Mouse (Mus musculus) ES-E14 (cell line): ENCODE results near the gene Ctsa. TPM values are rescaled to one million over a fixed set of nuclear protein-coding genes. Genes with fewer than 3 reads are reported as not detected.
A peak's percentile ranks its signal among the peaks of the same experiment; 100 is the strongest.

ENCODE experiments used
- DNase-seq: peaks from one replicate; pipeline ENCODE4 v3.0.0-alpha.2; 2013; ENCODE audit warnings: low read depth, low spot score
- H3K27ac ChIP-seq: 2 replicates; pipeline ENCODE4 v1.5.1; 2012; ENCODE audit warnings: low read depth, mild to moderate bottlenecking, low read length, moderate library complexity, mixed read lengths; ENCODE audit not compliant: poor library complexity, insufficient read depth, severe bottlenecking
- H3K36me3 ChIP-seq: 2 replicates; pipeline ENCODE4 v1.6.1; 2012; ENCODE audit warnings: mild to moderate bottlenecking, low read length, moderate library complexity, mixed read lengths; ENCODE audit not compliant: control insufficient read depth, poor library complexity, insufficient read depth, severe bottlenecking
- H3K4me1 ChIP-seq, 2 experiments: fragments of 150-350 bp in 1 of 2; sonication (generic) in 1 of 2; 2 replicates each; pipeline ENCODE4 v1.6.1; 2012; ENCODE audit warnings: low read length in 2 of 2, mild to moderate bottlenecking in 1 of 2, mixed read lengths in 1 of 2; ENCODE audit not compliant: control insufficient read depth in 2 of 2, insufficient read depth in 2 of 2, poor library complexity in 1 of 2
- H3K4me3 ChIP-seq, 2 experiments: fragments of 150-350 bp in 1 of 2; sonication (generic) in 1 of 2; 2 replicates each; pipeline ENCODE4 v1.5.1; 2012; ENCODE audit warnings: low read length in 2 of 2, low read depth in 1 of 2, mild to moderate bottlenecking in 1 of 2, mixed read lengths in 1 of 2; ENCODE audit not compliant: insufficient read depth in 1 of 2, poor library complexity in 1 of 2, severe bottlenecking in 1 of 2
- H3K9ac ChIP-seq: 2 replicates; pipeline ENCODE4 v1.6.1; 2012; ENCODE audit warnings: low read depth, mild to moderate bottlenecking, low read length, mixed read lengths; ENCODE audit not compliant: poor library complexity, insufficient read depth, severe bottlenecking
- H3K9me3 ChIP-seq: fragments of 150-350 bp; sonication (generic); 2 replicates; pipeline ENCODE4 v1.6.1; 2012; ENCODE audit warnings: low read depth, mild to moderate bottlenecking, low read length; ENCODE audit not compliant: control insufficient read depth, insufficient read depth
- CHD2 ChIP-seq: IDR thresholded peaks from 2 replicates; pipeline ENCODE4 v1.6.1; 2014; ENCODE audit warnings: mild to moderate bottlenecking, low read depth, low read length, inconsistent platforms
- HCFC1 ChIP-seq: IDR thresholded peaks from 2 replicates; pipeline ENCODE4 v1.6.1; 2012; ENCODE audit warnings: low read length, inconsistent platforms, borderline replicate concordance; ENCODE audit not compliant: insufficient read depth
- MAFK ChIP-seq: IDR thresholded peaks from 2 replicates; pipeline ENCODE4 v1.6.1; 2014; ENCODE audit warnings: mild to moderate bottlenecking, low read depth, low read length, inconsistent platforms; ENCODE audit not compliant: insufficient read depth
- ZC3H11A ChIP-seq: IDR thresholded peaks from 2 replicates; pipeline ENCODE4 v1.6.1; 2012; ENCODE audit warnings: low read depth, mild to moderate bottlenecking, inconsistent platforms, low read length, borderline replicate concordance
- ZNF384 ChIP-seq: IDR thresholded peaks from 2 replicates; pipeline ENCODE4 v1.6.1; 2012; ENCODE audit warnings: low read depth, low read length, inconsistent platforms
- in situ Hi-C, 2 experiments: fragments of 600-800 bp; cut with MboI; formaldehyde crosslinking; loops; one replicate each; pipeline ENCODE4 v1.15.1; 2025; ENCODE audit warnings: low sequenced_read_pairs in 2 of 2, inconsistent platforms in 1 of 2; ENCODE audit not compliant: unreplicated experiment in 2 of 2
- total RNA-seq: library from RNA; depleted of rRNA; stranded (reverse); fragments of 300-350 nt; gene quantifications from 2 replicates; pipeline ENCODE4 v1.2.3, GENCODE M21; 2012

Ctsa gene
- total RNA-seq, 1 experiment = 103 TPM

- H3K9me3 ChIP-seq = no peaks in the 10 kb centered on the region
- peaks cover 5 to 29% of the 10 kb centered on the region in 2 experiments for H3K4me1 ChIP-seq
- peak overlapping the region; percentile 74 to 90 for H3K4me3 ChIP-seq
- H3K27ac ChIP-seq = no peak overlapping the region
- TF ChIP-seq HCFC1 (no peak), ZC3H11A (no peak), ZNF384 (no peak), MAFK (no peak)
- no peak for DNase-seq
- in situ Hi-C loops = no loop called here
- H3K36me3 ChIP-seq = no peaks in the 10 kb centered on the region; the same call in 1 of the 2 replicates
- no peak overlapping the region; the same call in 1 of the 2 replicates for H3K9ac ChIP-seq
These were observed 46.2 kb upstream of the Ctsa start for GRCm38 (mm10) chr2:164786388-164786885.

GRCm38 (mm10) chr2:164787032-164787431 lies 45.6 kb upstream of the Ctsa start:
- H3K9me3 ChIP-seq = no peaks in the 10 kb centered on the region
- no peak for DNase-seq
- H3K36me3 ChIP-seq = peaks cover 3% of the 10 kb centered on the region; the same call in 1 of the 2 replicates
- TF ChIP-seq ZC3H11A = no peak
- no peak for TF ChIP-seq CHD2
- TF ChIP-seq HCFC1 = no peak
- TF ChIP-seq MAFK = no peak
- no peak for TF ChIP-seq ZNF384
- no peak overlapping the region for H3K27ac ChIP-seq
- peaks cover 5 to 29% of the 10 kb centered on the region in 2 experiments for H3K4me1 ChIP-seq
- H3K4me3 ChIP-seq = no peak overlapping the region
- no peak overlapping the region for H3K9ac ChIP-seq
- in situ Hi-C loops = no loop called here

GRCm38 (mm10) chr2:164787779-164788178 lies 44.9 kb upstream of the Ctsa start:
- no peak overlapping the region for H3K4me3 ChIP-seq
- TF ChIP-seq HCFC1 (no peak), ZC3H11A (no peak), MAFK (no peak), ZNF384 (no peak), CHD2 (no peak)
- H3K9ac ChIP-seq = no peak overlapping the region
- peaks cover 7% of the 10 kb centered on the region; the same call in 1 of the 2 replicates for H3K36me3 ChIP-seq
- no peaks in the 10 kb centered on the region for H3K9me3 ChIP-seq
- no peak for DNase-seq
- H3K4me1 ChIP-seq = peaks cover 5 to 29% of the 10 kb centered on the region in 2 experiments
- in situ Hi-C loops = no loop called here
- H3K27ac ChIP-seq = no peak overlapping the region

GRCm38 (mm10) chr2:164788411-164788810 lies 44.3 kb upstream of the Ctsa start:
- in situ Hi-C loops = no loop called here
- Histone ChIP-seq H3K27ac (no peak overlapping the region), H3K36me3 (peaks cover 9% of the 10 kb centered on the region; the same call in 1 of the 2 replicates), H3K9me3 (no peaks in the 10 kb centered on the region), H3K4me3 (no peak overlapping the region), H3K4me1 (peaks cover 7 to 32% of the 10 kb centered on the region in 2 experiments), H3K9ac (no peak overlapping the region)
- TF ChIP-seq MAFK (no peak), ZC3H11A (no peak), HCFC1 (no peak), CHD2 (no peak), ZNF384 (no peak)
- DNase-seq = no peak

- no peak overlapping the region for H3K9ac ChIP-seq
- H3K36me3 ChIP-seq = peaks cover 16% of the 10 kb centered on the region; the same call in 1 of the 2 replicates
- no peak overlapping the region for H3K27ac ChIP-seq
- H3K9me3 ChIP-seq = no peaks in the 10 kb centered on the region
- TF ChIP-seq ZC3H11A (no peak), MAFK (no peak)
- in situ Hi-C loops = no loop called here
- no peak for DNase-seq
- no peak overlapping the region for H3K4me3 ChIP-seq
- peaks cover 8 to 34% of the 10 kb centered on the region in 2 experiments for H3K4me1 ChIP-seq
These were observed 42.2 kb upstream of the Ctsa start for GRCm38 (mm10) chr2:164790451-164790850.
